Mouse (Mus musculus) ES-E14 (cell line): ENCODE measurements around the gene Zfp664.

ENCODE experiments used
- HCFC1 ChIP-seq: IDR thresholded peaks from 2 replicates; pipeline ENCODE4 v1.6.1; 2012; ENCODE audit warnings: low read length, inconsistent platforms, borderline replicate concordance; ENCODE audit not compliant: insufficient read depth
- ZNF384 ChIP-seq: IDR thresholded peaks from 2 replicates; pipeline ENCODE4 v1.6.1; 2012; ENCODE audit warnings: low read depth, low read length, inconsistent platforms

DNA sequence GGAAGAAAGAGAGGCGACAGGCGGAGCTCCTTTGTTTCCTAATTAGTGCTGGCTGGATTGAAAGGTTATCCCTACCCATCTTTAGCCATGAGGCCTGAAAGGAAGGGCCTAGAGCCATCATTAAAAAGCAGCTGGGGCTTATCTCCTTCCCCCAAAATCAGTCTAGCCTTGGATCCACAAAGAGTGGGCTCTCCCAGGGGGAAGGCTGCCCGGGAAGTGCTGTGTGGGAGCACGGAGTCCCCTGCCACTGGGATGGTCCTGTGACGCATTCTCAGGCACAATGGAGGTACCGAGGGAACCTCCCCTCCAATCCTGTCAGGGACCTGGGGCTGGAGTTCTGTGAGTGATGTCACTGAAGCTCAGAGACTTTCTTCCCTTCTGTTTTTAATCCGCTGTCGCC, 68.6 kb downstream of the Zfp664 start:
- TF ChIP-seq ZNF384 (no peak), HCFC1 (no peak)
